ENCODE assay signal across 8 mouse cellular contexts in the genomic region with DNA sequence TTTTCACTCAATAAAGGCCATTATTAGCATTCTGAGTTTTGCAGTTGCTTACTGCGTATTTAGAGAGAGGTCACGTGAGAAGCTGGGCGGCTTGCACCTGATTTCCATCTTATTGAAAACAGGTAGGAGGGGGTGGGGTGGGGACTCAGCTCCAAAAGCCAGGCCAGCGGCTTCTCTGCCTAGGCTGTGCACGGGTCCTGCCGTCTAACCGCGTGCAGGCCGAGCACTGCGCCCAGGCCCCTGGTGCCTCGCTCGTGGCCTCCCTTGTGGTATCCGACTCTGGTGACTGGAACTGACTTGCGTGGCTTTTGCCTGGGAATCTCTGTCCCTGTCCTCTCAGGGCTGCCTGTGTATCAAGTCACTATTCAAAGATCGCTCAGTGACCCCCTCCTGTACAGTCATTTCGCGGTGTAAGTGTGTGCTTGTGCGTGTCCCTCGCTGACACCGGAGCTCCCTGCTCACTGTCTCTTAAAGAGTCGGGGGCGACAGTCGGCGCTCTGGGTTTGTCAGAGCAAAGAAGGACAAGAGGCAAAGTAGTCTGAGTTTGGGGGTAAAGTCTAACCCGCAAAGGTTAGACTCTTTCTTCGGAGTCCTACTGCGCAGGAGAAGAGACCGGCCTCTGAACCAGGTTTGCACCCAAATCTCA. TPM values are rescaled to one million over a fixed set of nuclear protein-coding genes. Genes with fewer than 3 reads are reported as not detected.
A peak's percentile ranks its signal among the peaks of the same experiment; 100 is the strongest.
DNase-seq lines count a peak whose midpoint lies in the region; ATAC-seq lines count a peak whose summit lies in the region.

No protein-coding gene starts in this region.

- H3K27me3 ChIP-seq in embryonic facial prominence, embryonic 13.5 days = peaks cover 37% of the 10 kb centered on the region
- peaks cover 32% of the 10 kb centered on the region for H3K27me3 ChIP-seq in hindbrain, embryonic 14.5 days (ENCODE audit: control insufficient read depth, insufficient read depth, low read length)
- H3K27me3 ChIP-seq in limb, embryonic 11.5 days (ENCODE audit: control insufficient read depth, insufficient read depth, low read length) = peaks cover 29% of the 10 kb centered on the region
- H3K27me3 ChIP-seq in midbrain, embryonic 12.5 days = peaks cover 58% of the 10 kb centered on the region

- H3K4me3 ChIP-seq in embryonic facial prominence, embryonic 13.5 days = peak overlapping the region; percentile 67
- H3K4me3 ChIP-seq in hindbrain, embryonic 14.5 days (replicated peaks; ENCODE audit: low read length) = peak overlapping the region; percentile 46
- peak overlapping the region; percentile 54 for H3K4me3 ChIP-seq in limb, embryonic 11.5 days (ENCODE audit: low read depth, low read length)
- H3K4me3 ChIP-seq in midbrain, embryonic 12.5 days = peak overlapping the region; percentile 66

- no peaks in the 10 kb centered on the region for H3K9me3 ChIP-seq in embryonic facial prominence, embryonic 13.5 days
- no peaks in the 10 kb centered on the region for H3K9me3 ChIP-seq in hindbrain, embryonic 14.5 days (ENCODE audit: control insufficient read depth, low read length)
- H3K9me3 ChIP-seq in limb, embryonic 11.5 days (ENCODE audit: control insufficient read depth, low read length) = no peaks in the 10 kb centered on the region
- H3K9me3 ChIP-seq in midbrain, embryonic 12.5 days = no peaks in the 10 kb centered on the region

- H3K27ac ChIP-seq in embryonic facial prominence, embryonic 13.5 days = peak overlapping the region; percentile 84
- peak overlapping the region; percentile 85 for H3K27ac ChIP-seq in hindbrain, embryonic 14.5 days
- peak overlapping the region; percentile 17; the same call in 1 of the 2 replicates for H3K27ac ChIP-seq in limb, embryonic 11.5 days (replicated peaks; ENCODE audit: low read depth, low read length)
- peak overlapping the region; percentile 77 for H3K27ac ChIP-seq in midbrain, embryonic 12.5 days (replicated peaks)

- H3K36me3 ChIP-seq in embryonic facial prominence, embryonic 13.5 days = no peaks in the 10 kb centered on the region
- H3K36me3 ChIP-seq in hindbrain, embryonic 14.5 days (replicated peaks; ENCODE audit: control insufficient read depth, insufficient read depth) = no peaks in the 10 kb centered on the region
- no peaks in the 10 kb centered on the region for H3K36me3 ChIP-seq in limb, embryonic 11.5 days (ENCODE audit: control insufficient read depth, insufficient read depth, low read length)
- H3K36me3 ChIP-seq in midbrain, embryonic 12.5 days = no peaks in the 10 kb centered on the region

- DNase-seq in lung, adult 18-20 months = peak; percentile 39 to 46
- no peak for DNase-seq in lung, postnatal 25 days (ENCODE audit: low spot score)
- peak; percentile 55 for DNase-seq in adrenal gland, postnatal 10 days
- DNase-seq in hindbrain, embryonic 14.5 days (ENCODE audit: low spot score) = peak; percentile 52
- DNase-seq in limb, embryonic 11.5 days (ENCODE audit: low spot score) = peak; percentile 75
- peak; percentile 32 for DNase-seq in urinary bladder, postnatal 25 days (ENCODE audit: low spot score)

- H3K4me2 ChIP-seq in embryonic facial prominence, embryonic 13.5 days = peak overlapping the region; percentile 83
- peak overlapping the region; percentile 61 for H3K4me2 ChIP-seq in hindbrain, embryonic 14.5 days (replicated peaks)
- peak overlapping the region; percentile 85 for H3K4me2 ChIP-seq in limb, embryonic 11.5 days (ENCODE audit: low read depth, severe bottlenecking)
- H3K4me2 ChIP-seq in midbrain, embryonic 12.5 days (replicated peaks) = peak overlapping the region; percentile 81

- no peak; the same call in 1 of the 2 replicates for ATAC-seq in embryonic facial prominence, embryonic 13.5 days (ENCODE audit: insufficient number of reproducible peaks, insufficient read depth, low FRiP score, low TSS enrichment, low read depth)
- ATAC-seq in hindbrain, embryonic 14.5 days (ENCODE audit: low FRiP score) = 0 out of 2 replicates have a peak, but pooled peaks have one; percentile 9
- 0 out of 2 replicates have a peak, but pooled peaks have one; percentile 3 for ATAC-seq in limb, embryonic 11.5 days (ENCODE audit: insufficient number of reproducible peaks, low FRiP score, low TSS enrichment, low read depth)
- no peak for ATAC-seq in midbrain, embryonic 12.5 days (ENCODE audit: low FRiP score, low read depth)

- peaks cover 44% of the 10 kb centered on the region for H3K4me1 ChIP-seq in embryonic facial prominence, embryonic 13.5 days
- H3K4me1 ChIP-seq in hindbrain, embryonic 14.5 days (replicated peaks; ENCODE audit: control insufficient read depth, insufficient read depth, low read length) = peaks cover 32% of the 10 kb centered on the region
- peaks cover 6% of the 10 kb centered on the region; the same call in 1 of the 2 replicates for H3K4me1 ChIP-seq in limb, embryonic 11.5 days (ENCODE audit: control insufficient read depth, insufficient read depth, low read length)
- peaks cover 37% of the 10 kb centered on the region for H3K4me1 ChIP-seq in midbrain, embryonic 12.5 days

- peak overlapping the region; percentile 83 for H3K9ac ChIP-seq in embryonic facial prominence, embryonic 13.5 days
- peak overlapping the region; percentile 60 for H3K9ac ChIP-seq in hindbrain, embryonic 14.5 days
- H3K9ac ChIP-seq in limb, embryonic 11.5 days (ENCODE audit: low read length) = peak overlapping the region; percentile 64
- peak overlapping the region; percentile 62 for H3K9ac ChIP-seq in midbrain, embryonic 12.5 days (replicated peaks)

- WGBS in embryonic facial prominence, embryonic 13.5 days = 1% methylated on average over 28 of the region's 28 CpGs
- 2% methylated on average over 28 of the region's 28 CpGs for WGBS in hindbrain, embryonic 14.5 days
- under 1% methylated on average over 28 of the region's 28 CpGs for WGBS in limb, embryonic 11.5 days
- WGBS in midbrain, embryonic 12.5 days = under 1% methylated on average over 28 of the region's 28 CpGs

RNA-seq across cellular contexts. Expression of a gene that starts 16.7 kb away (rescaled TPM):
- under 1 TPM; 0.09 to 0.18 TPM for total RNA-seq in adrenal gland, postnatal 10 days (2021)
- 0.58 TPM in 1 of 2 replicates, not detected in the other for polyA plus RNA-seq in embryonic facial prominence, embryonic 13.5 days (2015; fragmentation: Nextera tagmentation; extraction: Ambion mirVana)
- polyA plus RNA-seq in hindbrain, embryonic 14.5 days (2014; fragmentation: Nextera tagmentation; extraction: Ambion mirVana) = 19.5 and 21.5 TPM in 2 replicates
- 0.12 TPM in 1 of 2 replicates, not detected in the other for polyA plus RNA-seq in limb, embryonic 11.5 days (2014; fragmentation: Nextera tagmentation; extraction: Ambion mirVana)
- 0.19 and 0.26 TPM in 2 replicates for polyA plus RNA-seq in midbrain, embryonic 12.5 days (2016; fragmentation: Nextera tagmentation; extraction: Ambion mirVana)

Comparison
In these comparisons a context has a peak if more than half of its experiments do, and no peak if none do; other contexts are left out.
1. ATAC-seq: peak in hindbrain, embryonic 14.5 days (single experiment) and limb, embryonic 11.5 days (single experiment); none in embryonic facial prominence, embryonic 13.5 days (single experiment) and midbrain, embryonic 12.5 days (single experiment).
2. H3K27ac ChIP-seq: peak in every context shown above with its lines; median percentile 85 in hindbrain, embryonic 14.5 days; 84 in embryonic facial prominence, embryonic 13.5 days; 77 in midbrain, embryonic 12.5 days; 17 in limb, embryonic 11.5 days.
3. RNA of a gene that starts 16.7 kb away (polyA plus RNA-seq): 19.5 to 21.5 TPM in hindbrain, embryonic 14.5 days; 0.58 TPM in embryonic facial prominence, embryonic 13.5 days, 0.19 to 0.26 TPM in midbrain, embryonic 12.5 days and 0.12 TPM in limb, embryonic 11.5 days; every median in the first group is over 10 times any median in the second.
4. Peak in every context shown above with its lines, with median percentiles within 50 percentile points of each other: H3K4me2 ChIP-seq, H3K4me3 ChIP-seq and H3K9ac ChIP-seq.